Mouse (Mus musculus) T-helper 2 cell (primary cell): ENCODE data around the gene Pex5l.

Experiments used
- in situ Hi-C: fragments of 300-600 bp; cut with MboI, MseI; formaldehyde crosslinking; loops from one replicate; pipeline ENCODE4 v1.15.1; 2025; ENCODE audit warnings: high pct_unique_total_duplicates

Pex5l gene

GRCm38 (mm10) chr3:33063590-33063989 is 79.5 kb downstream of the Pex5l start:
- in situ Hi-C loops, result no loop called here

DNA sequence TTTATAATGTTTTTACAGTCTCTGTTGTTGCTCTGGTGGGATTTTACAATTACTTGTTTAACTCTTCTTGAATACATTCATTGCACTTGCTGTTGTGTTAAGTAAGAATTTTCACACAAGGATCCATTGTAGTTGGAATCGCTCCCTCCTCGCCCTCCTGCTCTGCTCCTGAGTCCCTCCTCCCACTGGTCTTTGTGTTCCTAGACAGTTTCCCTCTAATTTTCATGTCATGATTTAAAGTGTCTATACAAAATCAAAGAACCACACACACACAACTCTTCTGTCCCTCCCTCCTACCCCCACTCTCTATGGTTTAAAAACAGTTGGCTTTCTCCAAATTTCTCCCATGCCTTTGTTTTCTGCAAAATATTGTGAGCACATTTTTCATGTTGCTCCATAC is 81.6 kb downstream of the Pex5l start:
- in situ Hi-C loops, result no loop called here

GRCm38 (mm10) chr3:33061016-33061415 is 82.0 kb downstream of the Pex5l start:
- in situ Hi-C loops, result no loop called here

DNA sequence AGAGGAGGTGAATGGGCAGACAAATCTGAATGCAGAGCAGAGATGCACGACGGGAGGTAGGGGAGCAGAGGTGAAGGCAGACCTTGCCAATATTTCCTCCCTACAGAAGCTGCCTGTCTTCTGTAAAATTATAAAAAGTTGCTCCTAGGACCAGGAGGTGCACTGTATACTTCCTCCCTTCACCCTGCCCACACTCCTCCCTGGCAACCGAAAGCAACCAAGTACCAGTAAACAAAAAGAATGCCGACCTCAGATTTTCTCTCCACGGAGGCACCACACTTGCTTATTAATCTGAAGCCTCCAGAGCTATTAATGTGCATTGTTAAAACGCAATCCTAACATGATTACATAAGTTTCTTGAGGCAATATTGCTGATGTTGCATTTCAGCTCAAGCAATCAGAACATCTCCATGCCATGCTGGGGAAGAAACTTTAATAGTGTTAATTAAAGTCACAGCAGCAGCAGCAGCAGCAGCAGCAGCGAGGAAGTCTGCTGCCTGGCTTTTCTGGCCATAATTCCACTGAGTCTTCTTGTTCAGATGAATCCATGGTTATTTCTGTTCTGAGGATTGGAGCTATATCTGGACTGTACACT is 82.6 kb downstream of the Pex5l start:
- in situ Hi-C loops, result no loop called here

- in situ Hi-C loops, result no loop called here
Measured at GRCm38 (mm10) chr3:33048304-33048703, 94.7 kb downstream of the Pex5l start.

GRCm38 (mm10) chr3:33044799-33045106 is 98.3 kb downstream of the Pex5l start:
- in situ Hi-C loops, result no loop called here

DNA sequence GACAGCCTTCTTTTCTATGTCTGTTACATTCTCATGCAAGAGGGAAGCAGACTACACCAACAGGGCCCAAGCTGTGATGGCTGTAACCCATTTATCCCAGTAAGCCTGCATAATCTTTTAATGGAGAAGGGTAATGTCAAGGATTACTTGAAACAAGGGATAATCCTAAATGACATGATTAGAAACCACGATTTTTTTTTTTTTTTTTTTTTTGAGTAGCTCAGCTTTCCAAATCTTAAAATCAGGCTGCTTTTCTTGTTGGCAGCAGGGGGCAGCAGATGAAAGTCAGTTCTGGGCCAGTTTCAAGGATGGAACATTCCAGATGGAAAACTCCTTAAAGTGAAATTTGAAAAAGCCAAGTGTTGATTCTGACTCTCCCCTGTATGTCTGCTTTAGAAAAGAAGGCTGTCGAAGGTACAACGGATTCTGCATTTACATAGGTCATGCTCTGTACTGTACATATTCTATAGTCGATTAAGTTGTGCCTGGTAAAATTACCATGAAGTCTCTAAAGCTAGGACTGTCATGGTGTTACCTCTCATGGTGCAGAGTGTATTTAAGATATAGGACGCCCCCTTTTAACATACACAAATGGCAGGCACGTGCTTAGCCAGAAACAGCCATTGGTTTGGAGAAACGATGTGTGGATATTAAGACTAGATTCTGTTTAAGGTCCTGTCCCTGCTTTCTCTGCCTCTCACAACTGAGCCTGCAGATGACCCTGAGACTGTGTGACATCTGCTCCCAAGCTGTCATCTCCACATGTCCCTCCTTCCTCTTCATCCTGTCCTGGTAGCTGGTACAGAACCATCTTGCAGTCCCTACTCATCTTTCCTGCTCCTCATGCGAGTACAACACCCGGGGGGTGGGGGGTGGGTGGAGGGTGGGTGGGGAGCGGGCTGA is 98.9 kb downstream of the Pex5l start:
- in situ Hi-C loops, result no loop called here

DNA sequence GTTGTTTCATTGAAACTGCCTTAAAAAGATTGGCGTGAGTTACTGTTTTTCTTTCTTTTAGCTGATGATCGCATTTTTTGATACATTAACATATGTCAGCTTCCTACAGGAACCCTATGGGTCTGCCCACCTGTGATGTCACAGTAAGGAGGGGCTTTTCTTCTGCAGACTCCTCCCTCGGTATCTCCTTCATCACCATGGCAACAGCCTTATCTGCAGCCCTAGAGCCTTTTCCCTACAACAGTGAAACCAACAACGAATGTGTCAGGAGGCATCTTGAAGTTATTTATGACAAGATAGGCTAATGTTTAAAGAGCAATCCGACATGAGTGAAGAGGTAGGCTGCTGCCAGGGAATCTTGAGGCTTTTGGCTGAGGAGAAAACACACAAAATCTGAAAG is 118.5 kb downstream of the Pex5l start:
- in situ Hi-C loops, result no loop called here

DNA sequence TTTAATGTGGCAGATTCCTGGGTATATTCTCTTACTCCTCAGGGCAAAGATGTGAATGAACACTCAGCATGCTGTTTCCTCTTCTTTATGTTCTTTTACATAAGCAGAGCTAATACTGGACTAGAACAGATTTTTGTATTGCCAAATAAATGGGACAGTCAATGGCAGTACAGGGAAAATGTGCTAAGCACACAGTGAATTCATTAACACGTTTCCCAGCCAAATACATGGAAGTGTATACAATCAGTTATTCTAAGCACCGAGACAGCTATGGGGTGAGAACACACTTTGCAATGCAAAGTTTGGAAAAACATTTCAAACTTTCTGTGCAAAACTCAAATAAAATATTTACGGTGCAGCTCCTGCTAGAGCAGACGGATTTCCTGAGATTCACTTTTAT is 139.1 kb downstream of the Pex5l start:
- in situ Hi-C loops, result no loop called here

- in situ Hi-C loops, result no loop called here
Measured at GRCm38 (mm10) chr3:33001769-33002168, 141.3 kb downstream of the Pex5l start.

- in situ Hi-C loops, result no loop called here
Measured at GRCm38 (mm10) chr3:33000383-33001015, 142.5 kb downstream of the Pex5l start.

GRCm38 (mm10) chr3:32991713-32992575 is 151.1 kb downstream of the Pex5l start:
- in situ Hi-C loops, result no loop called here

DNA sequence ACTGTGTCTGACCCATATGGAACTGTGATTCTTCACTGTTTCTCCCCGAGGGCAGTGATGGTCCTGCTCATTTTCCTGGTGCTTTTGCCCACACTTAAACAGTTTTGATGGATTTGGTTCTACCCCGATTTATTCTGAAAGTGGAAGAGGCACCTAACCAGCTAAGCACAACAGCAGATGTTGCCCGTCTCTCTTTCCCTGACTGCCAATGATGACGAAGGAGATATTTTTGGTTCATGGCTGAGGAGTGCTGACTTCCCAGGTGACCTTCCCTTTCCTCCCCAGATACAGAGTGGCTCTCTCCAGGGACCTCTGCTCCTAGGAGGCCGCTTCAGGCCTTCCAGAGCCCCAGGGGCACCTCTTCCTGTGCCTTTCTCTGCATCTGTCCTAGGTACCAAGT is 155.2 kb downstream of the Pex5l start:
- in situ Hi-C loops, result no loop called here

- in situ Hi-C loops, result no loop called here
Measured at GRCm38 (mm10) chr3:32985141-32985540, 157.9 kb downstream of the Pex5l start.

- in situ Hi-C loops, result no loop called here
Measured at GRCm38 (mm10) chr3:32979981-32980380, 163.1 kb downstream of the Pex5l start.

DNA sequence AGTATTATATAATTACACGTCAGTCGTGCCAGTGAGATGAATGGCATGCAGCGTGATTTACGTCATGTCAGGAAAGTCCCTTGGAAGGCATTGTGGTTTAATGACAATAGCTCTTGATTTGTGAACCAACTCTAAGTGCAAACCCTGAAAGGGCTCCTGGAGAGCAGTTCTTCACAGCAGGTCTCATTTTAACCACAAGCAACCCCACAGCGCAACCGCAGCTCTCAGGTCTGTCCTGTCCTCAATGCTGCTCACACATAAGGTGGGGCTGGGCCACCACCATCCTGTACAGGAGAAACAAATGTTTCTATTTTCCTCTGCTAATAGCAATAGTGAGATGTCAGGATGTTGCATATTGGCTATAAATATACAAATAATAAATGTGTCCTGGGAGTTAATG is 163.8 kb downstream of the Pex5l start:
- in situ Hi-C loops, result no loop called here

GRCm38 (mm10) chr3:32970257-32970656 is 172.8 kb downstream of the Pex5l start:
- in situ Hi-C loops, result no loop called here

GRCm38 (mm10) chr3:32968671-32969425 is 174.2 kb downstream of the Pex5l start:
- in situ Hi-C loops, result no loop called here

GRCm38 (mm10) chr3:32965528-32965927 is 177.5 kb downstream of the Pex5l start:
- in situ Hi-C loops, result no loop called here

DNA sequence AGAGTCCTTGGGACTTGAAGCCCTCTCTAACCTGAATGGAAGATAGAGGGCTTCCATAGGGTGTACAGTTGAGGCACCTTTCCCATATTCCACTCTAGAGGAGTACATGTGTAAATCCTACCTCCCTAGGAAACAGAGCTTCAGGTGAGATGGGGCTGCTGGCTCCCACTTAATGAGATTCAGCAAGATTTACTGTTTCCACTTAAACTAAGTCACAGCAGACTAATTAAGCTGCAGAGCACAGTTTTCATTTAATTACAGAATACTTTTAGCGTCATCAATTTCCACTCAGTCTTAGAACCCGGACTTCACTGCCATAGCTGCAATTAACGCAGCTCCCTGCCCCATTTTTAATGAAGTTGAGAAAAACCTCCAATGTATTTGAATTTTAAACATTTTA is 181.6 kb downstream of the Pex5l start:
- in situ Hi-C loops, result no loop called here

DNA sequence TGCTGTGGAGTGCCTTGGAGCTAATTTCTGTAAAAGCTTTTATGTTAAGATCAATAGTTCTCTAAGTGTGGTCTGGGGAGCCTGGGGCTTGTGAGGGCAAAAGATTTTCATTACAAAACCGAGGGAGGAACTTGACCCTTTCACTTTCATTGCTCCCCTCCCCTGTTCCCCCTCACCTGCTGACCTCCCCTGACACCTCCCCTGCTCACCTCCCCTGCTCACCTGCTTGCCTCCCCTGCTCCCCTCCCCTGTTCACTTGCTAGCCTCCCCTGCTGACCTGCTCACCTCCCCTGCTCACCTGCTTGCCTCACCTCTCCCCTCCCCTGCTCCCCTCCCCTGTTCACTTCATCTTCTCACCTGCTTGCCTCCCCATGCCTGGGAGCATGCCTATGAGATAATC is 191.7 kb downstream of the Pex5l start:
- in situ Hi-C loops, result no loop called here
